Mouse (Mus musculus) thymus, adult 2 months (tissue): ENCODE data around the gene Zp3.

Experiments used
- CTCF ChIP-seq: fragments of 200-500 bp; IDR thresholded peaks from 2 replicates; pipeline ENCODE4 v1.5.1; 2012; ENCODE audit warnings: mild to moderate bottlenecking, control low read depth, low read length, moderate library complexity, borderline replicate concordance; ENCODE audit not compliant: control insufficient read depth, poor library complexity, insufficient read depth; ENCODE audit errors: extremely low read depth
- POLR2A ChIP-seq: fragments of 200-500 bp; IDR thresholded peaks from 2 replicates; pipeline ENCODE4 v1.6.1; 2012; ENCODE audit warnings: mild to moderate bottlenecking, low read length, control low read depth, moderate library complexity; ENCODE audit not compliant: control insufficient read depth, poor library complexity, insufficient read depth; ENCODE audit errors: extremely low read depth

DNA sequence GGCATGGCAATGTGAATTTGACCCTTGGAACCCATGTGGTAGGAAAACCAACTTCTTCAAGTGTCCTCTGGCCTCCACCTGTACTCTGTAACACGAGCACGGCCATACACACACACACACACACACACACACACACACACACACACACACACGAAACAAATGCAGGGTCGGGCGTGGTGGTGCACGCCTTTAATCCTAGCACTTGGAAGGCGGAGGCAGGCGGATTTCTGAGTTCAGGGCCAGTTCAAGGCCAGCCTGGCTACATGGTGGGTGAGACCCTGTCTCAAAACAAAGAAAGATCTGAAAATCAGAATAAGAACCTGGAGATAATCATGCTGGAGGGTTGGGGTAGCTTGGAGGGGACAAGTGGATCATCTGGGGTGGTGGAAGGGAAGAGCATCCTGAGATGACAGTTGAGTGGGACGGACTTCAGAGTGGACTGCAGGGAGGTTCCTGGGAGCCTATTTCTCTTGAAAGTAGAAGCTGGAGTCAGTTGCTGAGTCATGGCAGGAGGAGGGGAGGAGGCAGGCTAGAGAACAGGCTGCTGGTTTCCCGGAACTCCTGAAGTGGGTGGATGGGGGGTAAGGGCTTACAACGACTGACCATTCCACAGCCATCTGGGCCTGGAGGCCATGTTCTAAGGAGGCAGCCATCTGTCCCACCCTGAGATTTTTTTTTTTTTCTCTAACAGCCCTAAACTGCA, 29.0 kb upstream of the Zp3 start:
- TF ChIP-seq POLR2A (no peak), CTCF (no peak)
